Mouse (Mus musculus) hindbrain, embryonic 14.5 days (tissue): Measurements from ENCODE around the gene Gimap8. TPM values are rescaled to one million over a fixed set of nuclear protein-coding genes. Genes with fewer than 3 reads are reported as not detected.

Source experiments
- ATAC-seq: fragments of 200-750 bp; cut with Nextera tagmentation; 2 replicates; pipeline ENCODE4 v1.8.0; 2017; ENCODE audit warnings: moderate number of reproducible peaks, mild to moderate bottlenecking, moderate TSS enrichment, moderate library complexity; ENCODE audit not compliant: low FRiP score
- DNase-seq: peaks from one replicate; pipeline ENCODE4 v3.0.0-alpha.2; 2015; ENCODE audit warnings: low spot score
- H3K27ac ChIP-seq: fragments of 300-500 bp; sonication (generic); 2 replicates; pipeline ENCODE4 v1.5.1; 2014; ENCODE audit warnings: mild to moderate bottlenecking, moderate library complexity
- H3K27me3 ChIP-seq: fragments of 300-500 bp; sonication (generic); 2 replicates; pipeline ENCODE4 v1.6.1; 2014; ENCODE audit warnings: mild to moderate bottlenecking, low read length, mixed read lengths; ENCODE audit not compliant: control insufficient read depth, insufficient read depth
- H3K36me3 ChIP-seq: fragments of 300-500 bp; sonication (generic); replicated peaks from 2 replicates; pipeline ENCODE4 v1.6.1; 2014; ENCODE audit not compliant: control insufficient read depth, insufficient read depth
- H3K4me1 ChIP-seq: fragments of 300-500 bp; sonication (generic); replicated peaks from 2 replicates; pipeline ENCODE4 v1.6.1; 2014; ENCODE audit warnings: antibody characterized with exemption, low read length, mixed read lengths; ENCODE audit not compliant: control insufficient read depth, insufficient read depth
- H3K4me2 ChIP-seq: fragments of 300-500 bp; sonication (generic); replicated peaks from 2 replicates; pipeline ENCODE4 v1.6.1; 2014; ENCODE audit warnings: mild to moderate bottlenecking, moderate library complexity
- H3K4me3 ChIP-seq: fragments of 300-500 bp; sonication (generic); replicated peaks from 2 replicates; pipeline ENCODE4 v1.5.1; 2014; ENCODE audit warnings: mild to moderate bottlenecking, low read length
- H3K9ac ChIP-seq: fragments of 300-500 bp; sonication (generic); 2 replicates; pipeline ENCODE4 v1.6.1; 2014
- H3K9me3 ChIP-seq: fragments of 300-500 bp; sonication (generic); 2 replicates; pipeline ENCODE4 v1.6.1; 2016; ENCODE audit warnings: low read length; ENCODE audit not compliant: control insufficient read depth
- WGBS: fragments of 180-500 bp; shearing (Covaris S2); extraction: QIAGEN DNeasy Blood & Tissue Kit; methylation state at CpG from one replicate; pipeline ENCODE4 v1.1.7; 2014; 5-methylcytosine and 5-hydroxymethylcytosine counted together
- polyA plus RNA-seq: library from polyadenylated mRNA; unstranded; fragments of >200 nt; fragmentation: Nextera tagmentation; extraction: Ambion mirVana; gene quantifications from 2 replicates; pipeline ENCODE4 v1.2.1, GENCODE M21; 2014

The Gimap8 gene
- polyA plus RNA-seq, 1 experiment from 2014 or later = 0.16 TPM

GRCm38 (mm10) chr6:48647611-48648010 is 577 bp downstream of the Gimap8 start:
- no peak overlapping the region for H3K4me2 ChIP-seq
- H3K36me3 ChIP-seq = no peaks in the 10 kb centered on the region
- no peak overlapping the region for H3K9ac ChIP-seq
- H3K27me3 ChIP-seq = no peaks in the 10 kb centered on the region
- DNase-seq (no peak), ATAC-seq (no peak)
- H3K4me1 ChIP-seq = no peaks in the 10 kb centered on the region
- 90% methylated on average over 2 of the region's 2 CpGs for WGBS
- H3K9me3 ChIP-seq = no peaks in the 10 kb centered on the region
- no peak overlapping the region for H3K4me3 ChIP-seq
- no peak overlapping the region for H3K27ac ChIP-seq

GRCm38 (mm10) chr6:48648779-48649178 is 1.7 kb downstream of the Gimap8 start:
- DNase-seq (no peak), ATAC-seq (no peak)
- no peaks in the 10 kb centered on the region for H3K36me3 ChIP-seq
- H3K27me3 ChIP-seq = no peaks in the 10 kb centered on the region
- no peak overlapping the region for H3K4me2 ChIP-seq
- no peaks in the 10 kb centered on the region for H3K4me1 ChIP-seq
- WGBS = 86% methylated on average over 4 of the region's 4 CpGs
- no peaks in the 10 kb centered on the region for H3K9me3 ChIP-seq
- no peak overlapping the region for H3K9ac ChIP-seq
- no peak overlapping the region for H3K4me3 ChIP-seq
- H3K27ac ChIP-seq = no peak overlapping the region

DNA sequence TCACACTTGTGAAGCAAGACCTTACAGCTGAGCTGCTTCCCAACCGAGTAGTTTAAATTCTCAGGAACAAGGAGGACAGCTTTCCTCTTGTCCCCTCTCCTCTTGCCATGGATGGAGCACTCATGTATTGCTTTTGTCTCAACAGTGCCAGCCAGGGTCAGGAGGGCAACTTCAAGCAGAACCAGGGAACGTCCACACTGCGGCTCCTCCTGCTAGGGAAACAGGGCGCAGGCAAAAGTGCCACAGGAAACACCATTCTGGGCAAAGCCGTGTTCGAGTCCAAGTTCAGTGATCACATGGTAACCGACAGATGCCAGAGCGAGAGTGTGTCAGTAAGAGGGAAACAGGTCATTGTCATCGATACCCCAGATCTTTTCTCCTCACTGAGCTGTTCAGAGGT is 3.0 kb downstream of the Gimap8 start:
- 92% methylated on average over 9 of the region's 9 CpGs for WGBS
- no peak overlapping the region for H3K27ac ChIP-seq
- H3K9me3 ChIP-seq = no peaks in the 10 kb centered on the region
- DNase-seq (no peak), ATAC-seq (no peak)
- H3K9ac ChIP-seq = no peak overlapping the region
- H3K4me3 ChIP-seq = no peak overlapping the region
- H3K36me3 ChIP-seq = no peaks in the 10 kb centered on the region
- H3K27me3 ChIP-seq = no peaks in the 10 kb centered on the region
- H3K4me2 ChIP-seq = no peak overlapping the region
- H3K4me1 ChIP-seq = no peaks in the 10 kb centered on the region

GRCm38 (mm10) chr6:48658721-48659120 is 11.7 kb downstream of the Gimap8 start:
- H3K4me3 ChIP-seq = no peak overlapping the region
- H3K27me3 ChIP-seq = no peaks in the 10 kb centered on the region
- H3K9ac ChIP-seq = no peak overlapping the region
- H3K4me2 ChIP-seq = no peak overlapping the region
- WGBS = 83% methylated on average over 5 of the region's 5 CpGs
- no peaks in the 10 kb centered on the region for H3K4me1 ChIP-seq
- ATAC-seq (no peak), DNase-seq (no peak)
- no peaks in the 10 kb centered on the region for H3K9me3 ChIP-seq
- no peaks in the 10 kb centered on the region for H3K36me3 ChIP-seq
- no peak overlapping the region for H3K27ac ChIP-seq

GRCm38 (mm10) chr6:48664750-48665149 is 17.7 kb downstream of the Gimap8 start:
- no peak for DNase-seq
- Histone ChIP-seq H3K4me2 (no peak overlapping the region), H3K27me3 (no peaks in the 10 kb centered on the region), H3K4me1 (no peaks in the 10 kb centered on the region), H3K36me3 (no peaks in the 10 kb centered on the region), H3K4me3 (no peak overlapping the region), H3K9ac (no peak overlapping the region), H3K9me3 (no peaks in the 10 kb centered on the region), H3K27ac (no peak overlapping the region)
- no peak for ATAC-seq
- 90% methylated on average over 4 of the region's 4 CpGs for WGBS

DNA sequence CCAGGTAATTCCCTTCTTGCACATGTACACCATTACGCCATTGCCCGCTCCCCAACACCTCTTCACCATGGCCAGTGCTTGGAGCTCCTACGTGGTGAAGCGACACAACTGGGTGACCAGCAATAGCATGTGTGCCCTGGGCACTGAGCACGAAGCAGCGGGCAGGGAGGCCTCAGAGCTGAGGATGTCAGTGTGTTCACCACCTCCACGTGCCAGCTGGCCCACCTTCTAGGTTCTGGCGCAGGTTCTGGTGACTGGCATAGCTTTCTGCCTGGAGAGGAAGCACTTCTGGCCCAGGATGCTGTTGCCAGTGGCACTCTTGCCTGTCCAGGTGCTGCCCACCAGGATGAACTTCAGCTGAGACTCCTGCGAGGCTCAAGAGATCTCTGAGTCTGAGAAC is 18.4 kb downstream of the Gimap8 start:
- Histone ChIP-seq H3K9me3 (no peaks in the 10 kb centered on the region), H3K36me3 (no peaks in the 10 kb centered on the region), H3K4me3 (no peak overlapping the region), H3K4me2 (no peak overlapping the region), H3K27ac (no peak overlapping the region), H3K4me1 (no peaks in the 10 kb centered on the region), H3K27me3 (no peaks in the 10 kb centered on the region), H3K9ac (no peak overlapping the region)
- no peak for DNase-seq
- 92% methylated on average over 9 of the region's 9 CpGs for WGBS
- no peak for ATAC-seq

DNA sequence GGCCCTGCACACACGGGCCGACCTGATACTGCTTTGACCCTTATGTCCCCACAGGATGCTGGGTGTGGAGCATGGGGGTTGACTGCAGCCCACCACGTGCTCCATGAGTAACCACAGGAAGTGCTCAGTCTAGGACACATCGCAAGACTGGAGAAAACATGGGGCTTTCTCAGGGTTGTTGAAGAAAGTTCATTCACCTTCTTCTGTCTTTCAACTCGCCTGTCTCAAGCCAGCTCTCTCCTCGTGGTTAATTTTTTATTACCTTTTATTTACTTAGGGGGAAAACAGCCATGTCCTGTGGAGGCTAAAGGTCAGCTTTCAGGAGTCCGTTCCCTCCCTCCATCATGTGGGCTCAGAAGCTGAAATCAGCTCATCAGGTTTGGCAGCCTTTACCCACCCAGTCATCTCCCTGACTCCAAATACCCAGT is 19.1 kb downstream of the Gimap8 start:
- no peaks in the 10 kb centered on the region for H3K9me3 ChIP-seq

GRCm38 (mm10) chr6:48668022-48668421 is 21.0 kb downstream of the Gimap8 start:
- Histone ChIP-seq H3K4me3 (no peak overlapping the region), H3K4me1 (no peaks in the 10 kb centered on the region), H3K9me3 (no peaks in the 10 kb centered on the region), H3K36me3 (no peaks in the 10 kb centered on the region), H3K9ac (no peak overlapping the region), H3K27ac (no peak overlapping the region), H3K27me3 (no peaks in the 10 kb centered on the region), H3K4me2 (no peak overlapping the region)
- no peak for ATAC-seq
- DNase-seq = no peak

More for the DNA sequence above, 19.1 kb downstream of the Gimap8 start:
- ATAC-seq (no peak), DNase-seq (no peak)
- Histone ChIP-seq H3K4me3 (no peak overlapping the region), H3K27ac (no peak overlapping the region), H3K9ac (no peak overlapping the region), H3K4me1 (no peaks in the 10 kb centered on the region), H3K27me3 (no peaks in the 10 kb centered on the region), H3K36me3 (no peaks in the 10 kb centered on the region), H3K4me2 (no peak overlapping the region)
- WGBS = 67% methylated on average over 7 of the region's 7 CpGs

GRCm38 (mm10) chr6:48669446-48669969 is 22.5 kb downstream of the Gimap8 start:
- H3K36me3 ChIP-seq = no peaks in the 10 kb centered on the region
- no peaks in the 10 kb centered on the region for H3K27me3 ChIP-seq
- H3K9me3 ChIP-seq = no peaks in the 10 kb centered on the region
- H3K27ac ChIP-seq = no peak overlapping the region
- WGBS = 75% methylated on average over 2 of the region's 2 CpGs
- no peaks in the 10 kb centered on the region for H3K4me1 ChIP-seq
- H3K4me2 ChIP-seq = no peak overlapping the region
- no peak overlapping the region for H3K9ac ChIP-seq
- H3K4me3 ChIP-seq = no peak overlapping the region
- no peak for DNase-seq
- no peak for ATAC-seq
